Mouse (Mus musculus) heart, embryonic 13.5 days (tissue): ENCODE data around the gene Kcnj1. TPM values are rescaled to one million over a fixed set of nuclear protein-coding genes. Genes with fewer than 3 reads are reported as not detected.

Source experiments
- ATAC-seq: fragments of 200-750 bp; cut with Nextera tagmentation; 2 replicates; pipeline ENCODE4 v1.8.0; 2017; ENCODE audit warnings: moderate TSS enrichment; ENCODE audit not compliant: insufficient number of reproducible peaks, low FRiP score, low TSS enrichment; ENCODE audit errors: extremely low read depth
- H3K27ac ChIP-seq: fragments of 300-500 bp; sonication (generic); replicated peaks from 2 replicates; pipeline ENCODE4 v1.5.1; 2015; ENCODE audit warnings: moderate library complexity, mild to moderate bottlenecking, inconsistent platforms
- H3K27me3 ChIP-seq: fragments of 300-500 bp; sonication (generic); replicated peaks from 2 replicates; pipeline ENCODE4 v1.6.1; 2015; ENCODE audit warnings: mild to moderate bottlenecking, inconsistent platforms
- H3K36me3 ChIP-seq: fragments of 300-500 bp; sonication (generic); 2 replicates; pipeline ENCODE4 v1.6.1; 2015; ENCODE audit warnings: mild to moderate bottlenecking, inconsistent platforms
- H3K4me1 ChIP-seq: fragments of 300-500 bp; sonication (generic); 2 replicates; pipeline ENCODE4 v1.6.1; 2015; ENCODE audit warnings: inconsistent platforms
- H3K4me2 ChIP-seq: fragments of 300-500 bp; sonication (generic); 2 replicates; pipeline ENCODE4 v1.6.1; 2015; ENCODE audit warnings: inconsistent platforms, mild to moderate bottlenecking, moderate library complexity
- H3K4me3 ChIP-seq: fragments of 300-500 bp; sonication (generic); 2 replicates; pipeline ENCODE4 v1.5.1; 2015; ENCODE audit warnings: moderate library complexity, mild to moderate bottlenecking, inconsistent platforms
- H3K9ac ChIP-seq: fragments of 300-500 bp; sonication (generic); 2 replicates; pipeline ENCODE4 v1.6.1; 2015; ENCODE audit warnings: inconsistent platforms, mild to moderate bottlenecking, moderate library complexity
- H3K9me3 ChIP-seq: fragments of 300-500 bp; sonication (generic); 2 replicates; pipeline ENCODE4 v1.6.1; 2016; ENCODE audit warnings: inconsistent platforms
- WGBS: fragments of 180-500 bp; shearing (Covaris S2); methylation state at CpG from one replicate; pipeline ENCODE4 v1.1.7; 2015; ENCODE audit warnings: mixed read lengths; 5-methylcytosine and 5-hydroxymethylcytosine counted together
- polyA plus RNA-seq: library from polyadenylated mRNA; unstranded; fragments of >200 nt; fragmentation: Nextera tagmentation; extraction: Ambion mirVana; gene quantifications from 2 replicates; pipeline ENCODE4 v1.2.1, GENCODE M21; 2015

Kcnj1 gene
- polyA plus RNA-seq, 1 experiment from 2014 or later: not detected

DNA sequence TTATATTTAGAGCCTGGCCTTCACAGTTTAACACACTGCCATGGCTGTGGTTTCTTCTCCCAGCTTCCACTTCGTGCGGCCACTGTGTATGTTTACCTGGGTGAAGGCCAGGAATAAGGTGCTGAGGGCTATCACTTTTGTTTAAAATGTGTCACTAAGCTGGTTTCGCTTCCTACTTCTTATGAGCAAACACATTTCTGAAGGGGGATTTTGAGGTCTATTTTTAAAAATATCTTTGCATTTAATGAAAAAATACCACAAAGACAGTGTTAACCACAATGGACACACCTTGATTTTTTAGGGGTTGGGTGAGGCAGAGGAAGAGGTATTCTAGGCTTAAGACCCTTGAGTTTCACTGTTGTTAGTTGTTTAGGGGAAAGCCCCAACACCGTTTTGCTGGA, 22.5 kb downstream of the Kcnj1 start:
- 75% methylated on average over 4 of the region's 4 CpGs for WGBS
- no peaks in the 10 kb centered on the region for H3K36me3 ChIP-seq
- H3K9me3 ChIP-seq: no peaks in the 10 kb centered on the region
- H3K27ac ChIP-seq: no peak overlapping the region
- H3K4me1 ChIP-seq: peaks cover 2% of the 10 kb centered on the region
- no peak for ATAC-seq
- no peak overlapping the region for H3K9ac ChIP-seq
- H3K27me3 ChIP-seq: no peaks in the 10 kb centered on the region
- no peak overlapping the region for H3K4me2 ChIP-seq
- H3K4me3 ChIP-seq: no peak overlapping the region

- H3K9me3 ChIP-seq: no peaks in the 10 kb centered on the region
- 45% methylated on average over 2 of the region's 2 CpGs for WGBS
- no peak for ATAC-seq
- no peak overlapping the region for H3K4me3 ChIP-seq
- peak overlapping the region; percentile 57 for H3K27ac ChIP-seq
- no peaks in the 10 kb centered on the region for H3K27me3 ChIP-seq
- H3K4me2 ChIP-seq: no peak overlapping the region
- peaks cover 21% of the 10 kb centered on the region for H3K4me1 ChIP-seq
- no peak overlapping the region for H3K9ac ChIP-seq
- H3K36me3 ChIP-seq: no peaks in the 10 kb centered on the region
Measured at GRCm38 (mm10) chr9:32400212-32400611, 27.9 kb downstream of the Kcnj1 start.

DNA sequence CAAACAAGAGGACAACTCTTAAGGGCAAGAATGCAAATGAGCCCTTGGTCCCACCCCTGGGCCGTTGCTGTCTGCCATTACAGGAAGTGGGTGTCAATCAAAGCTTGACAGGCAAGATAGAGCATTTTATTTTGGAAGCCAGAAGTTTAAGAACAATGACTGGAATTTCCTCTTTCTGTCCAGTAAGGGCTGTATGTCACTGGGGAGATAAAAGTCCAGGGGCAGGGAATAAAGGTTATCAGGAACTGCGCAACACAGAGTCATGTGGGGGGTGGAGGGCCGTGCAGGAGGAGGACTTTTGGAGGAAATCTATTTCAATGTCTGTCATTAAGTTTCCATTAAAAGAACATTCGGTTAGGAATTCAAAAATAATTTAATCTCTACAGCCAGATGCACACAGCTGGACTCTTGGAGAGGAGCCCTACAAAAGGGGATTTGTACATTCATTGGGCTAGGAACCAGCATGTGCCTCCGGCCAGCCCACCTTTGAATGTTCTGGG, 28.4 kb downstream of the Kcnj1 start:
- Histone ChIP-seq H3K9ac (no peak overlapping the region), H3K27ac (peak overlapping the region; percentile 57), H3K36me3 (no peaks in the 10 kb centered on the region), H3K4me2 (no peak overlapping the region), H3K27me3 (no peaks in the 10 kb centered on the region), H3K9me3 (no peaks in the 10 kb centered on the region), H3K4me1 (peaks cover 21% of the 10 kb centered on the region), H3K4me3 (no peak overlapping the region)
- no peak for ATAC-seq
- WGBS: 23% methylated on average over 5 of the region's 5 CpGs

DNA sequence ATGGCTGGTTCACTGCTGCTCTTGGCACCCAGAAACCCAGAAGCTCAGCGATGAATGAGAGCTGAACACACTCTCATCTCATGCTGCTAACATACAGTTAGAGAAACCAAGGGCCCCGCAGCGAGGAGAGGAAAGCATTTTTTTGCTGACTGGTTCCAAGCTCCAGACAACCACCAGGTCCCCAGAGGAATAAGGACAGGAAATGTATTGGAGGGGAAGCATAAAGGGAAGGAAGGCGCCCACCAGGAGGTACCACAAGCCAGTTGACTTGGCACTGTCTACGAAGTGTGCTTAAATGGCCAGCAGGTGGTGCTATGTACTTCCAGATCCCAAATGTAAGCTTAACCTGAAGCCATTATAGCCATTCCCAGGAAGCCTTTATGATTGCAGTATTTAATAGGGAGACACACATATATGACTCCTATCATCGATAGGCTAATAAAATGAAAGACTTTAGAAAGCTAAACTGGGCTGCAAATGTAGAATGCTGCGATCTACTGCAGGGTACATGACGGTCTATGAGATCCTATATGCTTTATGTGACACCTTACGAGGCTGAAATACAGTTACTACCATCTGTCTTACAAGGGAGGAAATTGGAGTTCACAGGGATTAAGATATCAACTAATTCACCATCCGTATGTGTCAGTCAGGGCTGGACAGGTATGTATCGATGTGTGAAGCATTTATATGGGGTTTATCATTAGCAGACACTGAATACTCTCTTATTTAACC, 33.1 kb downstream of the Kcnj1 start:
- peaks cover 18% of the 10 kb centered on the region for H3K27me3 ChIP-seq
- no peaks in the 10 kb centered on the region for H3K9me3 ChIP-seq
- 40% methylated on average over 11 of the region's 11 CpGs for WGBS
- ATAC-seq: no peak
- H3K4me3 ChIP-seq: no peak overlapping the region
- no peak overlapping the region for H3K4me2 ChIP-seq
- no peak overlapping the region for H3K9ac ChIP-seq
- H3K4me1 ChIP-seq: peaks cover 27% of the 10 kb centered on the region
- no peaks in the 10 kb centered on the region for H3K36me3 ChIP-seq
- H3K27ac ChIP-seq: no peak overlapping the region

DNA sequence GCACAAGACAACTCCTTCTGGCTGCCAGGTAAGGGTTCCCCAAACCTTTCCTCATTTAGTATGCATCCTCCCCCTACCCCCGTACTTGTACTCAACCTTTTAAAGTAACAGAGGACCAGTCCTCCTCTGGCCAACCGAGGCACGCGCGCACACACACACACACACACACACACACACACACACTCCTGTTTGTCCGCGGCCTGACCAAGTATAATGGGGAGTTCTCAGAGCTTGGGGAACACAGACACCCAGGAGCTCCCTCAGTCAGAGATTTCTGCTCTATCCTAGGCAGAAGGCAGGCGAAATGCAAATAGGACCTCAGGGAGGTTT, 36.4 kb downstream of the Kcnj1 start:
- Histone ChIP-seq H3K4me3 (peak overlapping the region; percentile 67), H3K9ac (peak overlapping the region; percentile 84), H3K4me1 (peaks cover 29% of the 10 kb centered on the region), H3K36me3 (no peaks in the 10 kb centered on the region), H3K27me3 (peaks cover 18% of the 10 kb centered on the region), H3K4me2 (peak overlapping the region; percentile 99), H3K27ac (no peak overlapping the region), H3K9me3 (no peaks in the 10 kb centered on the region)
- ATAC-seq: no peak
- 9% methylated on average over 8 of the region's 8 CpGs for WGBS

- H3K4me1 ChIP-seq: peaks cover 32% of the 10 kb centered on the region
- H3K9ac ChIP-seq: peak overlapping the region; percentile 84
- H3K9me3 ChIP-seq: no peaks in the 10 kb centered on the region
- ATAC-seq: peak; percentile 33; the same call in 1 of the 2 replicates
- H3K27me3 ChIP-seq: peaks cover 18% of the 10 kb centered on the region
- H3K4me3 ChIP-seq: peak overlapping the region; percentile 67
- H3K27ac ChIP-seq: no peak overlapping the region; the same call in 1 of the 2 replicates
- no peaks in the 10 kb centered on the region for H3K36me3 ChIP-seq
- peak overlapping the region; percentile 99 for H3K4me2 ChIP-seq
- 2% methylated on average over 47 of the region's 47 CpGs for WGBS
Measured at GRCm38 (mm10) chr9:32409060-32409961, 37.0 kb downstream of the Kcnj1 start.

DNA sequence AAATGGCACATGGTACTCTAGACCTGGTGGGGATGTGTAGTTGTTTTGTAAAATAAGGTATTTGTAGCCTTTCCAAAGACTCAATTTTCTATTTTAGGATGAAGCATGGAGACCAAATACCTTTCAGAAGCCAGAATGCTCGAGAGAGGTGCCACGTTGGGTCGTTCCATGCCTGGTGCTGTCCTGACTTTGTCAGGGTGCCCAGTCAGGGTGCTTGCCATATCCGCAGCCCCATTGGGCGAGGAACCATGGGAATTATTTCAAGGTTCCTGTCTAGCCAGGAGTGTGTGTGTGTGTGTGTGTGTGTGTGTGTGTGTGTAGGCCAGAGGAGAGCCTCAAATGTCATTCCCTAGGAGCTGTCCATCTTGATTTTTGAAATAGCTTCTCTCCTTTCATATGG, 38.4 kb downstream of the Kcnj1 start:
- no peak for ATAC-seq
- no peak overlapping the region for H3K27ac ChIP-seq
- peaks cover 29% of the 10 kb centered on the region for H3K4me1 ChIP-seq
- H3K9me3 ChIP-seq: no peaks in the 10 kb centered on the region
- WGBS: 89% methylated on average over 5 of the region's 5 CpGs
- H3K9ac ChIP-seq: no peak overlapping the region
- no peaks in the 10 kb centered on the region for H3K36me3 ChIP-seq
- peaks cover 18% of the 10 kb centered on the region for H3K27me3 ChIP-seq
- H3K4me2 ChIP-seq: no peak overlapping the region
- H3K4me3 ChIP-seq: no peak overlapping the region

- Histone ChIP-seq H3K36me3 (no peaks in the 10 kb centered on the region), H3K27ac (no peak overlapping the region), H3K4me2 (no peak overlapping the region), H3K9me3 (no peaks in the 10 kb centered on the region), H3K27me3 (peaks cover 18% of the 10 kb centered on the region), H3K4me3 (no peak overlapping the region), H3K9ac (no peak overlapping the region), H3K4me1 (peaks cover 29% of the 10 kb centered on the region)
- ATAC-seq: no peak
- 74% methylated on average over 5 of the region's 5 CpGs for WGBS
Measured at GRCm38 (mm10) chr9:32411507-32411906, 39.2 kb downstream of the Kcnj1 start.

GRCm38 (mm10) chr9:32412836-32413580, 40.7 kb downstream of the Kcnj1 start:
- H3K9me3 ChIP-seq: no peaks in the 10 kb centered on the region
- no peak for ATAC-seq
- H3K9ac ChIP-seq: no peak overlapping the region
- H3K36me3 ChIP-seq: no peaks in the 10 kb centered on the region
- 50% methylated on average over 10 of the region's 10 CpGs for WGBS
- no peak overlapping the region for H3K4me2 ChIP-seq
- H3K27me3 ChIP-seq: peaks cover 8% of the 10 kb centered on the region
- H3K4me3 ChIP-seq: no peak overlapping the region
- peak overlapping the region; percentile 24; the same call in 1 of the 2 replicates for H3K27ac ChIP-seq
- H3K4me1 ChIP-seq: peaks cover 37% of the 10 kb centered on the region

DNA sequence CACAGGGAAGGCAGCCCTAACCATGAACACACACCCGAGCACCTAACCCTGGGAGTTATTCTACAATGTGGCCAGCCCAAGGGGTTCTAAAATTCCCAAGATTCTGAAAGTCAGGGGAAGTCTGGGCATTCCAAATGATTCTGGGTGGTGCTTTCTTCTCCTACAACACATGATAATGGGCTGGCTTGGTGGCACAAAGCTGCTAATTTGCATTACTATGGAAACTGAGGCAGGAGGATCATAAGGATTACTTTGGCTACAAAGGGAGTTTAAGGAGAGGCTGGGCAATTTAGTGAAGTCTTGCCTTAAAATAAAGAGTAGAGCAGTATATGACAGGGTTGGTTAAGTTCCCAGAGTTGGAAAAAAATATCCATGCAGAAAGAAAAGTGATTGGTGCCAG, 42.7 kb downstream of the Kcnj1 start:
- Histone ChIP-seq H3K27ac (no peak overlapping the region), H3K4me1 (peaks cover 25% of the 10 kb centered on the region), H3K9me3 (no peaks in the 10 kb centered on the region), H3K4me3 (no peak overlapping the region), H3K27me3 (no peaks in the 10 kb centered on the region), H3K36me3 (0 out of 2 replicates have a peak, but pooled peaks cover 3% of the 10 kb centered on the region), H3K9ac (no peak overlapping the region), H3K4me2 (no peak overlapping the region)
- WGBS: 43% methylated on average over 1 of the region's 1 CpGs
- ATAC-seq: no peak

DNA sequence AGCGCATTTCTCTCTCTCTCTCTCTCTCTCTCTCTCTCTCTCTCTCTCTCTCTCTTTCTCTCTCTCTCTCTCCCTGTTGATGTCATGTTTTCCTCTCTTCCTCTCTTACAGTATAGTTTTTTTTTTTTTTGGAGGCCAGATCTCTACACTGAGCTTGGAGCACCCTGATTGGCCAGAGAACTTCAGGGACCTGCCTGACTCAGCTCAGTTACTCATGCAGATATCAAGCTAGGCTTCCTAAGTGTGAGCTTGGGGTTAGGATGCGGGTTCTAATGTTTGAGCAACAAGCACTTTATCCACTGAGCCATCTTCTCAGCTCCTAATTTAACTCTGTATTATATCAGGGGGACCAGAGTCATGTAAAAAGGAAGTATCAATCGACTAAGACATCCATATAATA, 43.7 kb downstream of the Kcnj1 start:
- no peaks in the 10 kb centered on the region for H3K27me3 ChIP-seq
- ATAC-seq: no peak
- WGBS: 79% methylated on average over 3 of the region's 3 CpGs
- no peaks in the 10 kb centered on the region for H3K9me3 ChIP-seq
- H3K27ac ChIP-seq: no peak overlapping the region
- no peak overlapping the region for H3K4me3 ChIP-seq
- H3K4me2 ChIP-seq: no peak overlapping the region
- 0 out of 2 replicates have a peak, but pooled peaks cover 3% of the 10 kb centered on the region for H3K36me3 ChIP-seq
- H3K4me1 ChIP-seq: peaks cover 25% of the 10 kb centered on the region
- H3K9ac ChIP-seq: no peak overlapping the region
